Mouse (Mus musculus) left cerebral cortex, adult 8-10 months (tissue): ENCODE measurements around the gene Tepsin. TPM values are rescaled to one million over a fixed set of nuclear protein-coding genes. Genes with fewer than 3 reads are reported as not detected.

ENCODE experiments used
- DNase-seq, 2 experiments: peaks; one replicate each; pipeline ENCODE4 v3.0.0; 2022; ENCODE audit warnings: low spot score in 2 of 2
- total RNA-seq, 4 experiments: library from RNA; stranded (reverse); gene quantifications; 2 replicates each; pipeline ENCODE4 v1.2.4; 2022

The Tepsin gene
- total RNA-seq, 4 experiments from 2014 or later = 15.7 to 17.7 (median 17.0) TPM

DNA sequence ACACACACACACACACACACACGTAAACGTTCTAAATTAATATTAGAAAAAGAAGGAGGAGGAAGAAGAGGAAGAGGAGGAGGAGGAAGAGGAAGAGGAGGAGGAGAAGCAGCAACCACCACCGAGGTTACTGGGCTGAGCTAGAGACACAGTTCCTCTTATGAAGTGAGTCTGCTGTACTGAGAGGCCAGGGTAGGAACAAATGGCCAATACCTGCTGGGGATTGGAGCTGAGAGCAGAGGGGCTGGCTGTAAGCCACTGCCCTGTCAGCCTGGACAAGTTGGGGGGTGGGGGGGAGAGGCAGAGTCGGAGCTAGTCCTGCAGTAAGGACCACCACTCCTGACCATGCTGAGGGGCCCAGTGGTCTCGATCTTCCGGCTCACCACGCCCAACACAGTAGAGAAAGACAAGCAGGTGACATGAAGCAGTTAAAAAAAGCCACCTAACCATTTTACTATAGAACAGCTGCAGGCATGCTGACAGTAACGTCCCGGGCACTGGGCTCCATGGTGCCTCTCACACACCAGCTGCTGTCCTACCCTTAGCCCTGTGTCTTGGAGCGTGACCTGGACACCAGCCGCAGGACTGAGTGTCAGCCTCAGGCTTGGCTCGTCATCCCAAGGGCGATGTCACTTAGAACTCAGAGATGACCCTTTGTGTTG, 34.4 kb downstream of the Tepsin start:
- no peak for DNase-seq

GRCm38 (mm10) chr11:120063326-120063725, 35.2 kb downstream of the Tepsin start:
- DNase-seq = no peak

- no peak for DNase-seq
These were observed 37.9 kb downstream of the Tepsin start for GRCm38 (mm10) chr11:120060634-120061033.

GRCm38 (mm10) chr11:120055953-120056732, 42.4 kb downstream of the Tepsin start:
- DNase-seq = no peak

DNA sequence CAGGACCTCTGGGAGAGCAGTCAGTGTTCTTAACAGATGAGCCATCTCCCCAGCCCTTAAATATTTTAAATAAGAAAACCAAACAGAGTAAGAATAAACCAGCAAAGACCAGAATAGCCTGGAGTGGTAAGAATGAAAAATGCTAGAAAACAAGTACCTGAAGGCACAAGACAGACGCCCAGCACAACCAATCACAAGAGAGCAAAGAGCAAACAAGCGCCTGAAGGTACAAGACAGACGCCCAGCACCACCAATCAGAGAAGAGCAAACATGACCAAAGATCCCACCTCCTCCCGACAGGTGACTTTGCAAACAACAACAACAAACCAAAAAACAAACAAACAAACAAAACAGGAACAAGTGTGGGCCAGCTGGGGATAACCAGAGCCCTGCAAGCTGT, 44.7 kb downstream of the Tepsin start:
- no peak for DNase-seq

DNA sequence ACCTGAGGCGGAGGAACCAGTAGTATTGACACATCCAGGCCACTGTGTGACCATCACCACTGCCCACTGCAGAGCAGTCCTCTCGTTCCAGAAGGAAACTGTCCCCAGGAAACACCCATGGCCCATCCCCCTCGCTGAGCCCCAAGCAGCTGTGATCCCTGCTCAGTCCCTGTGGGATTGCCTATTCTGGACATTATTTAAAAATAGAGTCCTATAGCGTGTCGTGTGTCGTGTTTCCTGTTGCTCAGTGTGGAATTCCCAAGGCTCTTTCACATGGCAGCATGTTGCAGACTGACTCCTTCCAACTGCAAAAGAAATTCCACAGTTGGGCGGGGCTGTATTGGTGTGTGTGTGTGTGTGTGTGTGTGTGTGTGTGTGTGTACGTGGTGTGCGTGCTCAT, 46.3 kb downstream of the Tepsin start:
- no peak for DNase-seq

DNA sequence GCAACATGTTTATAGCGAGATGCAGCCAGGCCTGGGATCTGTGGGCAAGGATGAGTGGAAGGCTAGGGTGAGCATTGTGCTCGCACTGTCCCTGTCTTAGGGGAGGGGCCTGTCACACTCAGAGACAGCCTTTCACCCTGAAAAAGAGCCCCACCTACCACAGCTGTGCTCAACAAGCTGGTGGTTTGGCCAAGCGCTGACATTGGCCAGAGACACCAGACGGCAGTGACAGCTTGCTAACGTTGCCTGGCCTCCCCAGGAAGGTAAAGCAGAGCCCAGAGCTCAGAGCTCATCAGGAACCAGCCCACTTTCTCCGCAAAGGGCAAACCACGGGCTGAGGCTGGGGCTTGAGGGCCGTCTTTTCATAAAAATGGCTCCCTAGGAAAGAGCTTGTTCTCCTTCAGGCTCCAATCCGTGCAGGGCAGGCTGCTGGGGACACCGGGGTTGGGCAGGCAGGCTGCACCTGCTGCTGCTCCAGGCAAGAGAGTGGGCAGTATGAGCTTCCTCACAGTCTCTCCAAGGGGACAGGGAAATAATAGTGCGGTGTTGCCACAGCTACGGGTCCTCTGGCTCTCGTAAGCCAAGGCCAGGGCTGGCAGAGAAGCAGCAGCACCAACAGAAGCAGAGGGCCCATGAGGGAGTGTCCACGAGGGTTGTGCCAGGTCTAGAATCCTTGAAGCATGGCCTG, 47.3 kb downstream of the Tepsin start:
- no peak for DNase-seq

- DNase-seq = no peak
These were observed 49.5 kb downstream of the Tepsin start for GRCm38 (mm10) chr11:120049067-120049466.

- DNase-seq = no peak
These were observed 50.3 kb downstream of the Tepsin start for GRCm38 (mm10) chr11:120048252-120048556.

DNA sequence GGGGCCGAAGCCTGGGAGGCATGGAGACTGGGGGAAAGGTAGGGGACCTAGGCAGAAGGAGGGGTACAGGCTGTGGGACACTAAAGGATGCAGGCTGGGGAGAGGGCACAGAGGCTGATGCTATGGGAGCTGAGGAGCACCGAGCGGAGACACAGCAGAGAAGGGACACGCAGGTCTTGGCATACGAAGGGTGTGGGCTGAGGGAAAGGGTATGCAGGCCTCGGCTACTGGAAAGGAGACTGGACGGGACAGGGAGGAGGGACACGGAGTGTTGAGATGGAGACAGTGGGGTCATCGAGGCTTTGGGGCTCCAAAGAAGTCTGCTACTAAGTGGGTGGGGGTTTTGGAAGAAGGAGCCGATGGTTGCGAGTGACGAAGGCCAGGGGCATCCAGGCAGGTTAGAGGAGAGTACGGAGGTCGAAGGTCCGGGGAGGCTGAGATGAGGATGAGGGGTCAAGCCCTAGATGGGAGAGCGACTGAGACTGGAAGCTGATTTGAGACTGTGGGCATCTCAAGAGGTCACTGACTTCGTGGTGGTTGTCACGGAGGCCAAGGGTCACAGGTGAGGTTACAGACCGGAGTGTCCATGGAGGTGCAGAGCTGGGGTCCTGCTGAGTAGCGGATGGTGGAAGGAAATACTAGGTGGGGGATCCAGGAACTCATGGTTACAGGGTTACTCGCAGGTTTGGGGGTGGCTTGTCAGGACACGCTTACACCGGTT, 50.8 kb downstream of the Tepsin start:
- DNase-seq = no peak

GRCm38 (mm10) chr11:120046553-120047191, 51.9 kb downstream of the Tepsin start, which contains the start of gene Aatk:
Gene Aatk, minus strand, starts transcription at chr11:120047167.
- DNase-seq = no peak

- no peak for DNase-seq
These were observed 52.5 kb downstream of the Tepsin start for GRCm38 (mm10) chr11:120045839-120046552.

GRCm38 (mm10) chr11:120045341-120045740, 53.2 kb downstream of the Tepsin start:
- DNase-seq = no peak

DNA sequence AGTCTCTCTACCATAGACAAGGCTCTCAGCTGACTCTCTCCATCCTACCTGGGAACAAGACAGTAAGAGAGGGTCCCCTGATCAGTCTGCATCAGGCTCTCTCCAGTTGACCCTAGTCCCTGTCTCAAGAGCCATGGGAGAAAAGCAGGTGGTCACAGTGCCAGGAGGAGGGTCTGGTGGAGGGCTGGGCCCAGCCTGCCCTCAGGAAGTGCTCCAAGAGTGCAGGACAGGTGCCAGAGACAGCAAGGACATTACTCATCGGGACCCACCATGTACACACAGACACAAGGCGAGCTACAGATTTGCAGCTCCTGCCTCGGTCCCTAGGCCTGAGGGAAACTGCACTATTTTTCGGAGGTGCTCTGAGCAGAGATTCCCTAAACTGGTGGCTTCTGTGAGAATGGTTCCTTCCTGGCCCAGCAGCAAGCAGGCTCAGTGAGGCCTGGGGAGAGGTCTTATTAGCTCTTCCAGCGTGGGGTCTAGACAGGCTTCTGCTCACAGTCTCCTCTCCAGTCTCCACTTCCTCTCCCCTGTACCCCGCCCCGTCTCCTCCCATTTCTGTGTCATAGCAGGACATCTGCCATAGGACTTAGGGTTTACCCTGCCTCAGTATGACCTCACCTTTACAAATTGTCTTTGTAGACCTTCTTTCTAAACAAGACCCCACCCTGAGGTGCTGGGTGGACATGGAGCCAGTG, 56.2 kb downstream of the Tepsin start:
- DNase-seq = no peak

DNA sequence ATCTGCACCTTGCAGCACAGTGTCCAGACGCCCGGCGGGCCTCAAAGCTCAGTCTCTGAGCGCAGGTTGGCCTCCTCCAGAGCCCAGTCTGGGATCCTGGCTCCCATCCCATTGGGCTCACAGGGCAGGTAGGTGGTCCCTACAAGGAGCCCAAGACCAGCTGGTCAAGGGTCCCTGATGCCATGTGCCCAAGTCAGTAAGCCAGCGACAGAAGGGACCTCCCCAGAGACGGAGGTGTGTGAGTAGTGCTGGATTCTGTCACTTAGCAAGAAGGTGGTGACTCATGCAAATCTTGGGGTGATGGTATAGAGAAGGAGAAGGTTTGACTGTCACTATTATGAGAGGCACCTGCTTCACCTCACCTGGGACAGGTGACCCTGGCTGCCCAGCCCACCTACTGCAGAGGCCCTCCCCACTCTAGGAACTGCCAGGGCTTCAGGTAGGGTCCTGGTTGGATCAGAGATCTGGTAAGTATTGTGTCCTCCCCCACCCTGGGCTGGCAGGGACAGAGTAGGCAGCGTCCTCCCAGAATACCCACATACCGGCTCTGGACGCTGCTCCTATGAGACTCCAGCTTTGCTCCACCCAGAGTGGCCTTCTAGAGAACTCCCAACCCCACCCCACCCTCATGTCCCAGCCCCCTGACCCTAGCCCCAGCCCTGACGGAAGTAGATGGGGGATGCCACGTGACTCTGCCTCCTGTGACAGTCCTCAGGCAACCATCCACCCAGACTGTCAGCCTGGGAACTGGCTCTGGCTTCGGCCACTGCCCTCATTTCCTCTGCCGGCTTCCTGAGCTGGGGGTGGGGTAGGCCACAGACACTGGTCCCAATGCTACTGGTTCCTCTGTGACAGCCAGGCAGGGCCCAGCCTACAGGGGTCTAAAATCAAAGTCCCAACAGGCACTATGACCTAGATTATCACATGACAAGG, 57.1 kb downstream of the Tepsin start:
- no peak for DNase-seq
